Mouse (Mus musculus): ENCODE results near the gene Tap1. TPM values are rescaled to one million over a fixed set of nuclear protein-coding genes. Genes with fewer than 3 reads are reported as not detected.
"Not testable (repeated sequence)": the region's sequence is repeated elsewhere in the genome, so short reads cannot be mapped to it uniquely, and the experiment has no call there.

Gene Tap1
- total and polyA plus RNA-seq, 3 experiments = 30.7 to 46.6 TPM; not detected in 1

DNA sequence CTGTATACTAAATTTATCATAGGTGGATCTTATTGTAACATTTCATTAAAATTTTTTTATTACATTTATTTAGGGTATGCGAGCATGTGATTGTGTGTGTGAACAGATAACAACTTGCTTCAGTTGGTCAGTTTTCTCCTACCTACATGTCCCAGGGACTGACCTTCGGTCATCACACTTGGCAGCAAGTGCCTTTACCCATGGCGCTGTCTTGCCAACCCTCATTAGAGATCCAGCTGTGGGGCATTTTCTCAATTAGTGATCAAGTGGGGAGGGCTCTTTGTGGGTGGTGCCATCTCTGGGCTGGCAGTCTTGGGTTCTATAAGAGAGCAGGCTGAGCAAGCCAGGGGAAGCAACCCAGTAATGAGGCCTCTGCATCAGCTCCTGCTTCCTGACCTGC is 37.5 kb downstream of the Tap1 start:
- Histone ChIP-seq H3K9me3 (replicated peaks; ENCODE audit: insufficient read depth, low read length) (no peaks in the 10 kb centered on the region), H3K4me3 (ENCODE audit: control insufficient read depth in 1 of 2, insufficient read depth in 1 of 2, low read depth in 2 of 2, low read length in 2 of 2) (no peak overlapping the region), H3K27me3 (ENCODE audit: control insufficient read depth in 1 of 2, insufficient read depth in 2 of 2, low read length in 2 of 2) (no peaks in the 10 kb centered on the region), H3K79me2 (ENCODE audit: control insufficient read depth, insufficient read depth, low read length, poor library complexity) (no peaks in the 10 kb centered on the region), H3K36me3 (ENCODE audit: control insufficient read depth in 1 of 2, insufficient read depth in 2 of 2, low read length in 2 of 2) (no peaks in the 10 kb centered on the region), H3K4me1 (ENCODE audit: control insufficient read depth in 1 of 2, insufficient read depth in 2 of 2, low read length in 2 of 2) (no peaks in the 10 kb centered on the region), H3K27ac (ENCODE audit: control insufficient read depth, low read depth, low read length) (no peak overlapping the region), H3K9ac (ENCODE audit: control insufficient read depth, low read depth, low read length, poor library complexity, severe bottlenecking) (no peak overlapping the region)
- DNase-seq (ENCODE audit: low read depth, low spot score) = no peak
- TF ChIP-seq GABPA (IDR thresholded peaks at IDR 0.05; ENCODE audit: low read depth, low read length) (no peak), MAFK (IDR thresholded peaks at IDR 0.05; ENCODE audit: borderline replicate concordance, low read depth, low read length) (no peak), ZMIZ1 (IDR thresholded peaks at IDR 0.05; ENCODE audit: low read depth, low read length) (no peak), MEF2A (IDR thresholded peaks at IDR 0.05; ENCODE audit: extremely low read depth, insufficient replicate concordance, low read depth, low read length, poor library complexity, severe bottlenecking) (no peak), POLR2A (IDR thresholded peaks at IDR 0.05; ENCODE audit: control insufficient read depth in 1 of 2, insufficient read depth in 1 of 2, low read depth in 1 of 2, low read length in 2 of 2, poor library complexity in 1 of 2) (no peak), ZNF384 (IDR thresholded peaks at IDR 0.05; ENCODE audit: low read depth, low read length) (no peak), UBTF (IDR thresholded peaks at IDR 0.05; ENCODE audit: borderline replicate concordance, insufficient read depth, low read depth, low read length) (no peak), ZC3H11A (IDR thresholded peaks at IDR 0.05; ENCODE audit: low read depth, low read length) (no peak), ZKSCAN1 (IDR thresholded peaks at IDR 0.05; ENCODE audit: low read depth, low read length) (no peak), CHD1 (IDR thresholded peaks at IDR 0.05; ENCODE audit: low read depth, low read length) (no peak), ETS1 (IDR thresholded peaks at IDR 0.05; ENCODE audit: low read depth, low read length) (no peak), RCOR1 (IDR thresholded peaks at IDR 0.05; ENCODE audit: low read depth, low read length) (no peak), MYC (IDR thresholded peaks at IDR 0.05; ENCODE audit: low read depth, low read length) (no peak), ELF1 (IDR thresholded peaks at IDR 0.05; ENCODE audit: low read depth, low read length) (no peak)

GRCm38 (mm10) chr17:34225426-34225825 is 38.1 kb downstream of the Tap1 start:
- no peaks in the 10 kb centered on the region for H3K79me2 ChIP-seq (ENCODE audit: control insufficient read depth, insufficient read depth, low read length, poor library complexity)
- H3K9me3 ChIP-seq (replicated peaks; ENCODE audit: insufficient read depth, low read length) = no peaks in the 10 kb centered on the region
- H3K4me3 ChIP-seq (ENCODE audit: control insufficient read depth in 1 of 2, insufficient read depth in 1 of 2, low read depth in 2 of 2, low read length in 2 of 2) = no peak overlapping the region
- no peak overlapping the region for H3K9ac ChIP-seq (ENCODE audit: control insufficient read depth, low read depth, low read length, poor library complexity, severe bottlenecking)
- no peaks in the 10 kb centered on the region for H3K36me3 ChIP-seq (ENCODE audit: control insufficient read depth in 1 of 2, insufficient read depth in 2 of 2, low read length in 2 of 2)
- no peak overlapping the region for H3K27ac ChIP-seq (ENCODE audit: control insufficient read depth, low read depth, low read length)
- H3K27me3 ChIP-seq (ENCODE audit: control insufficient read depth in 1 of 2, insufficient read depth in 2 of 2, low read length in 2 of 2) = no peaks in the 10 kb centered on the region
- no peaks in the 10 kb centered on the region for H3K4me1 ChIP-seq (ENCODE audit: control insufficient read depth in 1 of 2, insufficient read depth in 2 of 2, low read length in 2 of 2)
- no peak for DNase-seq (ENCODE audit: low read depth, low spot score)
- TF ChIP-seq TAL1 (IDR thresholded peaks at IDR 0.05; ENCODE audit: low read length) = no peak
- TF ChIP-seq ZNF384 (IDR thresholded peaks at IDR 0.05; ENCODE audit: low read depth, low read length) = no peak
- no peak for TF ChIP-seq POLR2A (IDR thresholded peaks at IDR 0.05; ENCODE audit: control insufficient read depth in 1 of 2, insufficient read depth in 1 of 2, low read depth in 1 of 2, low read length in 2 of 2, poor library complexity in 1 of 2)
- no peak for TF ChIP-seq TBP (IDR thresholded peaks at IDR 0.05; ENCODE audit: low read depth, low read length)
- TF ChIP-seq MYC (IDR thresholded peaks at IDR 0.05; ENCODE audit: low read depth, low read length) = no peak
- no peak for TF ChIP-seq JUND (IDR thresholded peaks at IDR 0.05; ENCODE audit: low read depth, low read length)
- no peak for TF ChIP-seq USF1 (IDR thresholded peaks at IDR 0.05; ENCODE audit: low read depth, low read length)
- no peak for TF ChIP-seq CTCF (IDR thresholded peaks at IDR 0.05 in 2 of 3, conservative IDR thresholded peaks at IDR 0.05 in 1 of 3; ENCODE audit: control insufficient read depth in 1 of 3, insufficient read depth in 1 of 3, low read depth in 2 of 3, low read length in 3 of 3, poor library complexity in 1 of 3, severe bottlenecking in 1 of 3)
- no peak for TF ChIP-seq EP300 (IDR thresholded peaks at IDR 0.05; ENCODE audit: low read depth in 1 of 2, low read length in 2 of 2)
- no peak for TF ChIP-seq SMC3 (IDR thresholded peaks at IDR 0.05; ENCODE audit: low read depth, low read length)
- TF ChIP-seq ZKSCAN1 (IDR thresholded peaks at IDR 0.05; ENCODE audit: low read depth, low read length) = no peak
- TF ChIP-seq CHD2 (IDR thresholded peaks at IDR 0.05; ENCODE audit: low read length) = no peak

DNA sequence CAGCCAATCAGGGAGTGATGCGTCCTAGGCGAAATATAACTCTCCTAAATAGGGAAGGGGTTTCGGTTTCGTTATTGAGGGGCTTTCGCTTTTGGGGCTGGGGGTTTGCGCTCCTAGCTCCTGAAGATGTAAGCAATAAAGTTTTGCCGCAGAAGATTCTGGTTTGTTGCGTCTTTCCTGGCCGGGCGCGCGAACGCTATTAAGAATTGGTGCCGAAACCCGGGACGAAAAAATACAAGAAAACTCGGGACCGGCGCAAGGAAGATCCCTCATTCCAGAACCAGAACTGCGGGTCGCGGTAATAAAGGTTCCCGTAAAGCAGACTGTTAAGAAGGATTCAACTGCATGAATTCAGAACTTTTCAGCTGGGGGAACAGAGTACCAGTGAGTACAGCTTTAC is 38.6 kb downstream of the Tap1 start:
- not testable (repeated sequence) for H3K27me3 ChIP-seq (ENCODE audit: control insufficient read depth in 1 of 2, insufficient read depth in 2 of 2, low read length in 2 of 2); DNase-seq (ENCODE audit: low read depth, low spot score); H3K4me1 ChIP-seq (ENCODE audit: control insufficient read depth in 1 of 2, insufficient read depth in 2 of 2, low read length in 2 of 2); H3K4me3 ChIP-seq (ENCODE audit: control insufficient read depth in 1 of 2, insufficient read depth in 1 of 2, low read depth in 2 of 2, low read length in 2 of 2); H3K27ac ChIP-seq (ENCODE audit: control insufficient read depth, low read depth, low read length); H3K9me3 ChIP-seq (replicated peaks; ENCODE audit: insufficient read depth, low read length); H3K36me3 ChIP-seq (ENCODE audit: control insufficient read depth in 1 of 2, insufficient read depth in 2 of 2, low read length in 2 of 2); H3K9ac ChIP-seq (ENCODE audit: control insufficient read depth, low read depth, low read length, poor library complexity, severe bottlenecking); H3K79me2 ChIP-seq (ENCODE audit: control insufficient read depth, insufficient read depth, low read length, poor library complexity)

DNA sequence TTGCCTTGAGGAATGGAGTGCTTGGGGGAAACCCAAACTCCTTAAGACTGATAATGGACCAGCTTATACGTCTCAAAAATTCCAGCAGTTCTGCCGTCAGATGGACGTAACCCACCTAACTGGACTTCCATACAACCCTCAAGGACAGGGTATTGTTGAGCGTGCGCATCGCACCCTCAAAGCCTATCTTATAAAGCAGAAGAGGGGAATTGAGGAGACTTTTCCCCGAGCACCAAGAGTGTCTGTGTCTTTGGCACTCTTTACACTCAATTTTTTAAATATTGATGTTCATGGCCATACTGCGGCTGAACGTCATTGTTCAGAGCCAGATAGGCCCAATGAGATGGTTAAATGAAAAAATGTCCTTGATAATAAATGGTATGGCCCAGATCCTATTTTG is 43.6 kb downstream of the Tap1 start:
- not testable (repeated sequence) for DNase-seq (ENCODE audit: low read depth, low spot score); H3K27me3 ChIP-seq (ENCODE audit: control insufficient read depth in 1 of 2, insufficient read depth in 2 of 2, low read length in 2 of 2); H3K27ac ChIP-seq (ENCODE audit: control insufficient read depth, low read depth, low read length); H3K9ac ChIP-seq (ENCODE audit: control insufficient read depth, low read depth, low read length, poor library complexity, severe bottlenecking); H3K9me3 ChIP-seq (replicated peaks; ENCODE audit: insufficient read depth, low read length); H3K36me3 ChIP-seq (ENCODE audit: control insufficient read depth in 1 of 2, insufficient read depth in 2 of 2, low read length in 2 of 2); H3K4me3 ChIP-seq (ENCODE audit: control insufficient read depth in 1 of 2, insufficient read depth in 1 of 2, low read depth in 2 of 2, low read length in 2 of 2); H3K79me2 ChIP-seq (ENCODE audit: control insufficient read depth, insufficient read depth, low read length, poor library complexity); H3K4me1 ChIP-seq (ENCODE audit: control insufficient read depth in 1 of 2, insufficient read depth in 2 of 2, low read length in 2 of 2)
